Mouse (Mus musculus) lung, postnatal 0 days (tissue): ENCODE measurements around the gene Ppp1r9b. TPM values are rescaled to one million over a fixed set of nuclear protein-coding genes. Genes with fewer than 3 reads are reported as not detected.
A peak's percentile ranks its signal among the peaks of the same experiment; 100 is the strongest.
"Not testable (repeated sequence)": the region's sequence is repeated elsewhere in the genome, so short reads cannot be mapped to it uniquely, and the experiment has no call there.

Experiments used
- ATAC-seq: fragments of 200-750 bp; cut with Nextera tagmentation; 2 replicates; pipeline ENCODE4 v1.8.0; 2017; ENCODE audit warnings: moderate library complexity
- DNase-seq: peaks from one replicate; pipeline ENCODE4 v3.0.0-alpha.2; 2016; ENCODE audit warnings: low spot score
- H3K27ac ChIP-seq: fragments of 300-500 bp; sonication (generic); 2 replicates; pipeline ENCODE4 v1.5.1; 2014; ENCODE audit warnings: antibody characterized with exemption, mild to moderate bottlenecking, low read length, mixed read lengths
- H3K27me3 ChIP-seq: fragments of 300-500 bp; sonication (generic); replicated peaks from 2 replicates; pipeline ENCODE4 v1.6.1; 2014; ENCODE audit warnings: low read length, mixed read lengths; ENCODE audit not compliant: insufficient read depth
- H3K36me3 ChIP-seq: fragments of 300-500 bp; sonication (generic); 2 replicates; pipeline ENCODE4 v1.6.1; 2014; ENCODE audit warnings: low read length, mixed read lengths; ENCODE audit not compliant: insufficient read depth
- H3K4me1 ChIP-seq: fragments of 300-500 bp; sonication (generic); 2 replicates; pipeline ENCODE4 v1.6.1; 2014; ENCODE audit warnings: antibody characterized with exemption, low read depth, low read length, mixed read lengths; ENCODE audit not compliant: insufficient read depth
- H3K4me2 ChIP-seq: fragments of 300-500 bp; sonication (generic); replicated peaks from 2 replicates; pipeline ENCODE4 v1.6.1; 2014; ENCODE audit warnings: low read depth, mild to moderate bottlenecking, low read length, moderate library complexity, mixed read lengths
- H3K4me3 ChIP-seq: fragments of 300-500 bp; sonication (generic); 2 replicates; pipeline ENCODE4 v1.5.1; 2014; ENCODE audit warnings: low read depth, low read length
- H3K9ac ChIP-seq: fragments of 300-500 bp; sonication (generic); replicated peaks from 2 replicates; pipeline ENCODE4 v1.6.1; 2014; ENCODE audit warnings: low read depth, mild to moderate bottlenecking
- H3K9me3 ChIP-seq: fragments of 300-500 bp; sonication (generic); 2 replicates; pipeline ENCODE4 v1.6.1; 2016; ENCODE audit warnings: low read length, mixed read lengths
- CTCF ChIP-seq: IDR thresholded peaks from 2 replicates; pipeline ENCODE4 v1.5.1; 2016; ENCODE audit warnings: antibody characterized with exemption, mild to moderate bottlenecking
- EP300 ChIP-seq: IDR thresholded peaks from 2 replicates; pipeline ENCODE4 v1.6.1; 2016; ENCODE audit warnings: antibody characterized with exemption, mild to moderate bottlenecking, control low read depth
- WGBS: fragments of 180-500 bp; shearing (Covaris S2); extraction: QIAGEN DNeasy Blood & Tissue Kit; methylation state at CpG from one replicate; pipeline ENCODE4 v1.1.7; 2014; 5-methylcytosine and 5-hydroxymethylcytosine counted together
- polyA plus RNA-seq: library from polyadenylated mRNA; unstranded; fragments of >200 nt; fragmentation: Nextera tagmentation; extraction: Ambion mirVana; gene quantifications from 2 replicates; pipeline ENCODE4 v1.2.1, GENCODE M21; 2015

The Ppp1r9b gene
- polyA plus RNA-seq, 1 experiment from 2014 or later = 9.8 TPM

DNA sequence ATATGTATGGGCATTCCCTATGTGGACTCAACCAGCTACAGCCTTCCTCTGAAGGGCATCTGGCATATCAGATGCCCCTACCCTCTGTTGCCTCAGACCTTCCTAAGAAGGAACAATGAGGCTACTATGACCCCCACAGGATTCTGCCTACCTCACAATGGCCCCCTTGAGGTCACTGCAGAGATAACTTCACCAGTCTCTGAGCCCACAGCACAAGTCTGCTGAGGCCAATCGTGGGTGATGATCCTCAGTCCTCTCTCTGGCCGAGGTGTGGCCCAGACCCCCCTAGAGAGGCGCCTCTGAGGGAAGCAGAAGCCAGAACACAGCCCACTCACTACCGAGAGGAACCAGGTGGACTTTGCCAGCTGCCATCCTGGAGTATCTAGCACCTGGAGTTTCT, 23.4 kb upstream of the Ppp1r9b start, which contains the start of gene Hils1:
Gene Hils1, plus strand, starts transcription at position 175 of the 400 bp plus-strand sequence.
- H3K4me3 ChIP-seq = no peak within 1 kb of the TSS
- no peak within 1 kb of the TSS for H3K4me2 ChIP-seq
- peak; percentile 36 for TF ChIP-seq CTCF
- no peak for TF ChIP-seq EP300
- 44% methylated on average over 4 of the region's 4 CpGs for WGBS
- no peaks in the 10 kb centered on the region for H3K36me3 ChIP-seq
- no peak within 1 kb of the TSS for H3K27ac ChIP-seq
- no peak within 1 kb of the TSS for H3K9ac ChIP-seq
- DNase-seq (no peak), ATAC-seq (no peak)
- H3K9me3 ChIP-seq = no peaks in the 10 kb centered on the region
- no peaks in the 10 kb centered on the region for H3K27me3 ChIP-seq
- H3K4me1 ChIP-seq = no peaks in the 10 kb centered on the region

DNA sequence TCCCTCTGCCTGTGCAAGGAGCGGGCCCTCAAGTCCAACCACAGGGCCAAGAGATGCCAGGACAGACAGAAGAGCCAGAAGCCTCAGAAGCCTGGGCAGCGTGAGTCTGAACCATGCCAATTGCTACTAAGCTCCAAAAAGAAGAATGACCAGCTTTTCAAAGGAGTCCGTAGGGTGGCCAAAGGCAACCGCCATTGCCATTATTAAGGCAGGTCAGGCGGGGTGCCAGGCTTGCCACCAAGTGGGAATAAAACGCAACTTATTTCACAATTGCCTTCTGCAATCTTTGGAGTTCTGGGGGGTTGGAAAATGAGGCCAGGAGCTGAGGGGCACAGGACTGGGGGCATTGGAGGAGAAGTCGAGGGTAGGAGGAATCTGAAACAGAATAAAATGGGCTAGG, 22.6 kb upstream of the Ppp1r9b start:
- TF ChIP-seq EP300 (no peak), CTCF (no peak)
- 72% methylated on average over 7 of the region's 7 CpGs for WGBS
- no peaks in the 10 kb centered on the region for H3K9me3 ChIP-seq
- H3K27me3 ChIP-seq = no peaks in the 10 kb centered on the region
- no peak overlapping the region for H3K4me3 ChIP-seq
- no peak overlapping the region for H3K4me2 ChIP-seq
- H3K27ac ChIP-seq = no peak overlapping the region
- H3K36me3 ChIP-seq = no peaks in the 10 kb centered on the region
- H3K4me1 ChIP-seq = no peaks in the 10 kb centered on the region
- no peak for ATAC-seq
- no peak for DNase-seq
- no peak overlapping the region for H3K9ac ChIP-seq

DNA sequence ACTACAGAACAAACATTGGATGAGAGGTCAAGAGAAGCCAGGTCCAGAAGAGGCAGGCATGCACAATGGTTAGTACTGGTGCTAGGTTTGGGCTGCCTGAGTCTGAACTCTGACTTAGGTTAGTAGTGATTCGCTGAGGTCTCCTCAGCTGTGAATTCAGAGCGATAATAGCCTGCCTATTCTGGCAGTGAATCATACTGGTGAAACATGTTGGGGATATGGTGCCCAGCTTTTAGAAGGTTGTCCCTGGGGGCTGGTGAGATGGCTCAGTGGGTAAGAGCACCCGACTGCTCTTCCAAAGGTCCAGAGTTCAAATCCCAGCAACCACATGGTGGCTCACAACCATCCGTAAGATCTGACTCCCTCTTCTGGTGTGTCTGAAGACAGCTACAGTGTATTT, 21.1 kb upstream of the Ppp1r9b start:
- H3K27me3 ChIP-seq, DNase-seq: not testable (repeated sequence)

GRCm38 (mm10) chr11:94970210-94970943, 20.5 kb upstream of the Ppp1r9b start:
- Histone ChIP-seq H3K4me1 (no peaks in the 10 kb centered on the region), H3K9ac (no peak overlapping the region), H3K27me3 (no peaks in the 10 kb centered on the region), H3K4me3 (no peak overlapping the region), H3K4me2 (no peak overlapping the region), H3K27ac (no peak overlapping the region), H3K36me3 (no peaks in the 10 kb centered on the region), H3K9me3 (no peaks in the 10 kb centered on the region)
- ATAC-seq = peak; percentile 75
- DNase-seq = peak; percentile 79
- peak; percentile 94 for TF ChIP-seq CTCF
- TF ChIP-seq EP300 = no peak
- 42% methylated on average over 14 of the region's 15 CpGs for WGBS

More for the DNA sequence above, 21.1 kb upstream of the Ppp1r9b start:
- not testable (repeated sequence) for H3K27ac ChIP-seq, H3K9me3 ChIP-seq, H3K4me3 ChIP-seq, H3K4me2 ChIP-seq, ATAC-seq, H3K4me1 ChIP-seq, H3K9ac ChIP-seq, H3K36me3 ChIP-seq
- WGBS = 88% methylated on average over 4 of the region's 4 CpGs

GRCm38 (mm10) chr11:94971895-94972615, 18.8 kb upstream of the Ppp1r9b start:
- H3K27ac ChIP-seq = no peak overlapping the region
- H3K9ac ChIP-seq = no peak overlapping the region
- no peaks in the 10 kb centered on the region for H3K27me3 ChIP-seq
- no peak for ATAC-seq
- H3K4me1 ChIP-seq = no peaks in the 10 kb centered on the region
- DNase-seq = no peak
- H3K36me3 ChIP-seq = no peaks in the 10 kb centered on the region
- TF ChIP-seq CTCF (no peak), EP300 (no peak)
- no peak overlapping the region for H3K4me3 ChIP-seq
- 62% methylated on average over 16 of the region's 16 CpGs for WGBS
- no peak overlapping the region for H3K4me2 ChIP-seq
- H3K9me3 ChIP-seq = no peaks in the 10 kb centered on the region

- no peak overlapping the region for H3K4me3 ChIP-seq
- no peak overlapping the region for H3K9ac ChIP-seq
- no peaks in the 10 kb centered on the region for H3K36me3 ChIP-seq
- 61% methylated on average over 5 of the region's 5 CpGs for WGBS
- DNase-seq (no peak), ATAC-seq (no peak)
- H3K27me3 ChIP-seq = no peaks in the 10 kb centered on the region
- H3K4me2 ChIP-seq = no peak overlapping the region
- H3K4me1 ChIP-seq = no peaks in the 10 kb centered on the region
- TF ChIP-seq CTCF = no peak
- TF ChIP-seq EP300 = no peak
- H3K27ac ChIP-seq = no peak overlapping the region
- no peaks in the 10 kb centered on the region for H3K9me3 ChIP-seq
Measured at GRCm38 (mm10) chr11:94972887-94973286, 17.9 kb upstream of the Ppp1r9b start.
